Mouse (Mus musculus): Measurements from ENCODE around the gene Fbxw8. TPM values are rescaled to one million over a fixed set of nuclear protein-coding genes. Genes with fewer than 3 reads are reported as not detected.

Gene Fbxw8
- total RNA-seq (2023), result 10 to 100 TPM; 19.2 to 20.3 TPM

DNA sequence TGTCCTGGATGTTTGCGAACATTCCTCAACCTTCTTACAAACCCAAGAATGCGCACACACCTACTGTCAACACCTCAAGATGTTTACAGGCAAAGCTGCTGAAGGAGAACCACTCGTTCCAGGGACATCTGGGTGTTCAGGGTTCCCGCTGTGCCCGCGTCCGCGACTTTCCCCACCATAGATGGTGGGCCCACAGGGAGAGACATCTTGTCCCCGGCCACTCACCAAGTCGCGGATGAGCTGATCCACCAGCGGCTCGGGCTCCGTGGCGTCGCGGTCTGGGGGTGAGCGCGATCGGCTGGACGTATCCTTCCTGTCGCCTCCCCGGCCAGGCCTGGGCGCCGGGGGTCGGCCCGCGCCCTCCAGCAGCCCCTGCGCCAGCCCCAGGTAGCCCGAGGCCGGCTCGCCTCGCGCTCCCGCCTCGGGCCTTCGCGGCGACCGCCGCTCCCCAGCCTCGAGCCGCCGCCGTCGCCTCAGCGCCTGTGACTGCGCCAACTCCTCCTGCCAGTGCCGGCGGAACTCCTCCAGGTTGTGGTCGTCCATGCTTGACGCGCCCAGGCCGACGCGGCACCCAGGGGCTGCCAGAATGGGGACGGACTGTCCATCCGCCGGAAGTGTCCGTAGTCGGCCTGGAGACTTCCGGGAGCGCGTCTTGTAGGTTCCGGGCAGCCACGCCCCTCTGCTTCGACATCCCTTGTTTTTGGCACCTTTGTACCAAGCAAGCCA lies at the start of gene Fbxw8:
Fbxw8 (minus strand) TSS at position 626 of the 726 bp plus-strand sequence.

DNA sequence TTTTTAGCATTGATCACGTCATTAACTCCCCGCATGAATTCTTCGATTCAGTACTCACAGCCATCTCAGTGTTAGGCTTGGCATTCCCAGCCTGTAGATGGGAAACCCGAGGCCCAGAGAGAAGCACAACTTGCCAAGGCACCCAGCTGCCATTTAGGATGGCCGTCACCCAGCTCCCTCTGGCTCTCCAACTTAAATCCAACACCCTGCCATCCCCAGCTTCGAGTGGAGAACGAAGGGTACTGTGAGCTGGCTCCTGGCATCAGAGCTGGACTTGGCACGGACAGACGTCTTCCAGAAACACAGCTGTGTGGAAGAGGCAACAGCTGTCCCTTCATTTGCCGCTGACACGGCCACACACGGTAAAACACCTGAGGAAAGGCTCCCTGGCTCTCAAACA lies 9.3 kb upstream of the Fbxw8 start, which contains the start of gene Hrk:
Hrk (plus strand) TSS at position 68 of the 400 bp plus-strand sequence.

DNA sequence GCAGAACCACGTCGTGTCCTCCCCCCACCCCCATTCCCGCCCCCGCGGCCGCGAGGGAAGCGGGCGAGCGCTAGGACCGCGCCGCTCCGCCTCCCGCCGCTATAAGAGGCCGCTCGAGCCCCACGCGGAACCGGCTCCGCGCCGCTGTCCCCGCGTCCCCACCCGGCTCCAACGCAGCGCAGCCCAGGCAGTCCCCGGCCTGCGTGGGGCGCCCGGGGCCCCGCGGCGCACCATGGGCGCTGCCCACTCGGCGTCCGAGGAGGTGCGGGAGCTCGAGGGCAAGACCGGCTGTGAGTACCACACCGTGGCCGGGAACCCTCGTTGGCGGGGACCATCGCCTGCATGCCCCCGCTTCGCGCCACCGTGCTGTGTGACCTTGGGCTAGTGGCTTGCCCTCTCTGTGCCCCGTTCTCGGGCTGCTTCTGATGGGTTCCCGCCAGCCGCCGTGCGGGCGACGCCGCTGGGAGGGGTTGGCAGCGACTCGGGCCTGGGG lies 127.5 kb downstream of the Fbxw8 start, which contains the start of gene Tesc:
Tesc (plus strand) TSS at position 46 of the 493 bp plus-strand sequence.

Other genes starting within 250 kb of the Fbxw8 start
- gene Fbxo21, start 178.7 kb downstream of the Fbxw8 start, total RNA-seq (2023), result 10 to 100 TPM; 23.9 to 36.4 TPM
- gene Tesc, start 127.7 kb downstream of the Fbxw8 start, total RNA-seq (2023), result not detected
- not detected for gene Hrk, start 9.2 kb upstream of the Fbxw8 start, total RNA-seq (2023)
- 1 to 10 TPM; 2.5 to 2.6 TPM for gene Rnft2, start 89.7 kb upstream of the Fbxw8 start, total RNA-seq (2023)
- 10 to 100 TPM in 1 of 2 experiments, 1 to 10 TPM in 1; 9.4 to 10.7 TPM for gene 2410131K14Rik, start 89.8 kb upstream of the Fbxw8 start, total RNA-seq (2023)

Data from B cell, adult 67 days (primary cell).